Mouse (Mus musculus): ENCODE data around the gene Rab3gap1.

GRCm38 (mm10) chr1:127858945-127859648 lies 9.5 kb upstream of the Rab3gap1 start:
- TF ChIP-seq CTCF (IDR thresholded peaks at IDR 0.05; ENCODE audit: borderline replicate concordance, insufficient read depth, low read depth, low read length) (no peak), POLR2A (IDR thresholded peaks at IDR 0.05; ENCODE audit: borderline replicate concordance, insufficient read depth, low read length) (no peak)
